Mouse (Mus musculus) embryo, embryonic 10.5 days (tissue): ENCODE results near the gene Mier3.

Source experiments
- DNase-seq: peaks from one replicate; pipeline ENCODE4 v3.0.0-alpha.2; 2015; ENCODE audit warnings: low spot score

Gene Mier3

DNA sequence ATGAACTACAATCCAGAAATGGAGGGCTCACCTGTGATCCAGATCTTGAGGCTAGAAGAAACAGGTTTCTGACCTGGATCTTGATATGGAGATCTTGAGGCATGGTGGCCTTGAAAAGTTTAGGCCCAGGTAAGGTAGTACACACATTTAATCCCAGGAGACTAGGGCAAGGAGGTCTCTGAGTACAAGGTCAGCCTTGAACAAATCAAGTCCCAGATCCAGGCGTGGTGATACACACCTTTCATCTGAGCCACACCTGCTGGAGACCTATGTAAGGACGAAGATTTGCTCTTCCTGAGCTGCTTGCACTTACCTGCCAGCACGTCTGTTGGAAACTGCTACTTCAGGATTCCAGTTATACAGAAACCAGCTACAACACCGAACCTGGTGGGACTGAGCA lies at the start of gene Mier3:
Gene Mier3 (plus strand): TSS at position 301 of the 400 bp plus-strand sequence.
- no peak for DNase-seq

DNA sequence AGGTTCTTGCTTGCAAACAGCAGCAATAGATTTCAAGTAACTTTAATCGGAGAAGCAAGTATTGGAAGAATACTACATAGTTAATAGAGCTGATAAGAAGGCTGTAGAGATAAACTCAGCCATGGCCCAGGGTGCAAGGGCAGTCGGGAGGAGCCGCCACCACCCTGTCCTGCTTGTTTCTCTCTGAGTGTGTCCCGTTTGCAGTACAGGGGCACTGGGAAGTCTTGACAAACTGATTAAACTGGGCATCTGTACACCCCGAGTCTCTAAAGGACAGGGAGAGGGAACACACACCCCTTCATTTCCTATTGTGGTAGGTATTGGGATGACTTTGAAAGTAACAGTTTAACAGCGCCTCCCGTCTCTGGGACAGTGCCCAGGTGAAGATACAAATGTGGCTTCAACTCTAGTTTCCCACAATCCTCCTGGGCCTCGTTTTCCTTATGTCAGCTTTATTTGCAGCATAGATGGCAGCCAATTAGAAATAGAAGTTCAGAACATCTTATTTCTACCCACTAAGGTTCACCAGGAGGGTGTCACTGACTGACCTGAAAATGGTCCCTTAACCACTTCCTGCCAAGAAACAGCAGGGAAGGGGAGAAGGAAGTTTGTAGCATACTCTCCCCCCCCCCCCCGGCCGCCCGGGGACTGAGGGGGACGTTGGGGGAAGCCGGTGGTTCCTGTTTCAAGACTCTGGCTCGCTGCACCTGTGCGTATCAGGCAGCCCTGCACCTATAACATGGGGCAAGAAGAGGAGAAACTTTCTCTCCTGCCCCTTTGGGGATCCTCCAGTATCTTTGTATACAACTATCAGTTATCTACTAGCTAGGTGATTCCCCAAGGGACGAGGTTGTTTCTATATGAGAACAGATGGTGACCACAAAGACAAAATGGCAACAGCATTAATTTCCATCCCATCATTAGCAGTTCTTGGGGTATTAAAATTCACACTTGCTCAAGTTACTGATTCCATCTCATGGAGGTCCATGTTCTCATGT lies 46.3 kb upstream of the Mier3 start:
- DNase-seq: no peak

DNA sequence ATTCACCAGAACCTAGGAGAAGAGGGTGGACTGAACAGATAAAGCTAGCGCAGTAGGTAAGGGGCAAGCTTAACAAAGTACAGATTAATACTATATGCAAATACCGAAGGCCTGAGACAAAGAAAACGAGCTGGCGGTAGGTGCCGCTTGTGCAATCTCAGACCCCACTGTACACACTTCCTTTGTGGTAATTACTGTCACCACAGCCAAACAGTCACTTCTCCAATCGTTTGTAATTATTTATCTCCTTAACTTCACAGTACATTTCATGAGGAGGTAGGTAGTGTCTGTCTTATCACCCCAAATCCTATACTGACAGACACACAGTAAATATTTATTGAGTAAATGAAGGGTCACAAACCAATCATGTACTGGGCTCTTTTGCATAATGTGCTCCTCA lies 40.5 kb upstream of the Mier3 start:
- DNase-seq: no peak

DNA sequence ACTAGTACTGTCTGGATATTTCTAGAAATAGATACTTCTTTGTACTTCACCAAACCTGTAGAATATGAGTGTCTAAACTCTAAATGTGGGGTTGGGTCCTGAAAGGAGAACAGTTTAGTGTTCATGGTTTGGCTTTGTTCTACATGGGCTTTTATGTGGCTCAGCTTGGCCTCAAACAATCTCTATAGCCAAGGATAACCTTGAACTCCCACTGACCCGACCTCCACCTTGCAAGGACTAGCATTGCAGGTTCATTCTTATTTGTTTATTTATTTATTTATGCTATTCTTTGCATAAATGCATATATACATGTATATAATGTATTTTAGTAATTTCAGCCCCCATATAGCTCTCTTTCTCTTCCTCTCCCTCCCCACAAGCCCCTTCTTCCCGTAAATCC lies 37.1 kb upstream of the Mier3 start:
- no peak for DNase-seq

DNA sequence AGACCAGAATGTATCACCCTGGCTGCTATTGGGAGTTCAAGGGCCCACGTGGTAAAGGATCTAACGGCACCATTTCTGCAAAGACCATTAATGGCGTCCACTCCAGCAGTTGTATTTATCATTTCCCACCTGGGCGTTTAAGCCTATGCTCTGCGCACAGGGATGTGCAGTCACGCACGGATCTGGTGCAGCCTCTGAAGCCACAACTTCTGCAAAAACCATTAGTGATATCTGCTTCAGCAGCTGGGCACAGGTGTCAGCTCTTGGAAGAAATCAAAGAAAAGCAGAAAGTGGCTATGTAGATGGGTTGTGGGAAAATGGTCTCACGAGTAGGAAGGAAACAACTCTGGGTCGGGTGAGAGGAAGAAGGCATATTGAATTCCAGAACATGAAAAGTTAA lies 34.6 kb upstream of the Mier3 start:
- DNase-seq: no peak

DNA sequence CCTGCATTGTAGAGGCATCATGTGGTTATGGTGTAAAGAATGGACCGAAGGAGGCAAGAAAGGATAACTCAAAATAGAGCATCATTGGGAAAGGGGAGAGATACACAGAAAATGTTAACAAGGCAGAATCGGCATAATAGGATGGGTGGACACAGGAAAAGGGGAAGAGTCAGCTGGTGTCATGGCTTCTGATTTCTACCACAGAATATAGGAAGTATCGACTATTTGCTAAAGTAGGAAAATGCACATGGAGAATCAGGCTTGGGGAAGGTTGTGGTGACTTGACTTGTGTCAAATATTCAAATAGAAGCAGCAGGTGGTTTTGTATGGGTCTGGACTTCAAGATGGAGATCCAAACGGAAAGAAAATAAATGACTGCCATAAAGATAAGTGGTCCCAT lies 33.5 kb upstream of the Mier3 start:
- no peak for DNase-seq

DNA sequence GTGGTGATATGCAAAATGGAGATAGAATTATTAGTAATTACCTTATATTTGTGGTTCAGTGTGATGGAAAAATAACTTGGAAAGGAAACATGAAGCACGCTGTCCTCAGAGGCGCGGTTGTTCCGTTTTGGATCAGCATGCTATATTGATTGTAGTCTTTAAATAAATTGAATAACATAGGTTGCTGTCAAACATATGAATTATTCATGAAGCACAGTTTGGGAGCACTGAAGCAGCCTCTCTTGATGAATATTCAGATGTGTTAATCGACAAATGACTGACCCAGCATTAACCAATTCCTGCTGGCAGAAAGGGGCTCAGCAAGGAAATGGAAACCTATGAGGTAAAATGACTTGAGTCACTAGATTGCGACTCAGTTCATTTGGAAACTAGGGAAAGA lies 29.8 kb upstream of the Mier3 start:
- DNase-seq: no peak

DNA sequence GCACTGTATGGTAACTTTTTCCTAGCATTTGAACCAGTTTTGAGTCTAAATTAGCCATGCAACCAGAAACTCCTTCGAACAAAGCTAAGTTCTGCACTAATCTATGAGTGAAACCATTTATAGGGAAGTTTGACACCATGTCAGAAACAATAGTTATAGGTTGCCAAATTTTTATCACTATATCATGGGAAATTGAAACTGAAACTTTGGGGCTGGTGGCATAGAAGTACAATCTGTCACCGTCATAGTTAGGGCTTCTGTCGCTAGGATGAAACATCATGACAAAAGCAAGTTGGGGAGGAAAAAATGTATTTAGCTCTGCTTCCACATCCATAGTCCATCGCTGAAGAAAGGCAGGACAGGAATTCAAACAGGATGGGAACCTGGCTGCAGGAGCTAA lies 25.5 kb upstream of the Mier3 start:
- DNase-seq: no peak

DNA sequence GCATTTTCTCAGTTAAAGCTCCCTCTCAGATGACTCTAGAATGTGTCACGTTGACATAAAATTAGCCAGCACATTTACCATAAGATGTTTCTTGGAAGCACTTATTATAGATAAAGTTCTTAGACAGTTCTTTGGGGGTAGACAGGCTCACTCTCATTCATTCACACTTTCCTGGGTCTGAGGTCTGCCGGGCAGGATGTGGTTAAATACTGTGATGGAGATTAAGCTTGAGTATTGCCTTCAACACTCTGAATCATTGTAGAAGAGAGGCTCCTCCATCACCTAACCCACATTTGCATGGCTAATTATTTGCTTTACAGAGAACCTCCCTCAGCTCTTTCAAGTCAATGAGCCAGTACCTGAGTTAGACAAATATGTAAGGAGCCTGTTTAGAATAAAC lies 24.9 kb upstream of the Mier3 start:
- DNase-seq: no peak

DNA sequence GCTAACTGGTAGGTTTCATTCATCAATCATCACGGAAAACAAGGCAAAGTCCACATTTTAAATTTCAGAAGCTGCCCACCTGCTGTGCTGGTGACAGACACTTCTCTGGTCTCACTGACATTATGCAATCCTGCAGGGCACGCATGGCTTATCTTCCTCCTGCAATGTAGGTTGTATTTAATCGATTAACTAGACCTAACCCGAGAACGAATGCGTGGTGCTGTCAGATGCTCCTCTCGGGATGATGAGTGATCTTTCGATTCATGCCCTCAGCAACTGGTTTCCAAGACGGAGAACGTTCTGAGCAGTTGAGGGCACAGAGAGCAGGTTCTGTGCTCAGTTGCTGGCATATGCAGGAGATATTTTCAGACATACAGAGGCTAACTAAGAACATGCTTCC lies 24.5 kb upstream of the Mier3 start:
- DNase-seq: no peak

DNA sequence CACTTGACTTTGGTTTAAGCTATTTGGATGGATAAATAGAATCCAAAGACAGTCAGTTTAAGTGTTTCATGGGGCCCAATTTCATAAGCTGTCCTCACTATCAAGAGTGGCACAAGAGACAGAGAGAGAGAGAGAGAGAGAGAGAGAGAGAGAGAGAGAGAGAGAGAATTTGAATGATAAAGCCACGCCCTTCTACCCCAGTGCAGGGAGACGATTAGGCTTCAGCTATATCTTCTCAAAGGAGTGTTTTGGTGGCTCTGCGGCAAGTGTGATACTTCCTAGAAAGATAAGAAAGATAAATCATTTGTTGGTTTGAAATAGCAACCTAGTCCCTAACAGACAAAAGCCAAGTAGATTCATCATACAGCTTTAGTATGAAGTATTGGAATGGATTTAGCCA lies 24.0 kb upstream of the Mier3 start:
- no peak for DNase-seq

DNA sequence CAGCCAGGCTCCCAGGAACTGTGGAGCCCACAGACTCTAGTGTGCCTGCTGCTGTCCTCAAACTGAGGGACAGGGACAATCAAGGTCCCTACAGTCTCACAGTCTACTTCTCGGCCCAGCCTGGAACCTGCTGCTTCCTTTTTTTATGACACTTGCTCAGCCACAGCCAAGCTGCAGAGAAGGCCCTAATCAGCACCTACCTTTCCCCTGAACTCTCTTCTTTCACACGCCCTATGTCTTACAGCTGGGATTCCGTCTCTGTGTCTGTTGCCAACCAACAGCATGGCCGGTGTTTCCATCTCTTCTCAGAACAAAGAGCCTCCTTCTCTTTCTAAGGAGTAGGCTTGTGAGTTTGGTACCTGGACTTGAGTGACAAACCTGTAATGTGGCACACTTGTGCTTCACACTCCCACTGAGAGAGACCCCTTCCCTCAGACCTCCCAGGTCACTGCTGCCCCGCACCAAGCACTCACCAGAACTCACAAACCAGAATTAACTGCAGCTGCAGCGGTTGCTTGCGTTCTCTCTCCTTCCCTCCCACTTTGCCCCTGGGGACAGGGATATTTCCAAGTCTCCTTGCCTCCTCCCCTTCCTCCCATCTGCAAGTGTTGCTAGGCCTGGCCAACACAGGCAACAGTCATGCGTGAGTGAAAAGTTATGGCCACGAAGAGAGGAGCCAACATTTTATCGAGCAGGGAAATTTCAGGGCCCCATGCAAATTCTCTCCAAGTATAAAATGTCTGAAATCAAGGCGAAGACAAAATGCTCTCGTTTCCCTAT lies 22.1 kb upstream of the Mier3 start:
- DNase-seq: peak; percentile 23

DNA sequence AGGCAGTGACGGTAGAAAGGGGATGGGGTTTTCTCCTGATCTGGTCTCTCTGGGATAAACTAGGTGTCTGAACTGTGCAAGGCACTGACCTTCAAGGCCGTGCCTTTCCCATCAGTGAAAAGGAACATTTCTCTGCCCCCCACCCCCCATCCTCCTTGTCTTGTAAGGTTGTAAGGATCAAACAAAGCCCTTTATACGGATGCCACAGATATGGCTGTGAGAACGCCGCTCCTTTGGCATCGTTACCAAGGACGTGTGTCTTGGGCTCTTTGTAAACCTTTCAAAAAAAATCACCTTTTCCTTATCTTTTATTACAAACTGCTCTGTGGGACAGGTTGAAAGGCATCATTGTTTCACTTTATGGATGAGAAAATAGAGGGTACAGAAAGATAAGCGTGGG lies 21.3 kb upstream of the Mier3 start:
- DNase-seq: no peak

DNA sequence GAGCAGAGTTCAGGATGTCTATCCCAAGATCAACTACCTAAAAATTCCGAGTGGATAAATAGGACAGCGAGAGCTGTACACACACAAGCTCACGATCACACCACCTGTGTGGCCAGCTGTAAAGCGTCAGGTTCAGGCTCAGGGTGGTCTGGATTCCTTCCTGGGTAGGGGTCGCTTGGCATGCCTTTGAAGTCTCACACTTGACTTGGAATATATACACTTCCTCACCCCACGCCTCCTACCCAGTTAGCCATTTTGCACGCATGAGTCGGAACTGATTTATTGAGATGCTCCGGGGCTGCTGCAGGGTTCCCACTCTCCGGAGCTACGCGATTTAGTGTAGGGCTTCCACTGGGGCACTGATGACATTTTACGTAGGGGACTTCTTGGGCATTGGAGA lies 20.7 kb upstream of the Mier3 start:
- peak; percentile 42 for DNase-seq

DNA sequence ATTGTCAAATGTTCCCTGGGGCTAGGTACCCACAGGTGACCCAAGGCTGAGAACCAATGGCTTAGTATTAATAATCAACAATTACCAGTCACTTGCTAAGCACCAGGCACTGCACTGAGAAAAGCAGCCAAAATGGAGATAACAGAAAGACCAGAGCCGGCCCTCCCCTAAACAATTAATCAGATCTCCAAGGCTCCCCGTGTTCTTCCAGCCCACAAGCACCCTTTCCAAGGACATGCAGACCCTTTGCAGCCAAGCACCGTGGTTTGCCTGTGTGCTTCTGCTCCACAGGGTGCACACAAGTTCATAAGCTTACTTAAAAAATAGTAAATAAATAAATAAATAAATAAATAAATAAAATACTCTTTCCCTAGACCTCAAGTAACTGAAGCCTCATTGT lies 20.2 kb upstream of the Mier3 start:
- no peak for DNase-seq

DNA sequence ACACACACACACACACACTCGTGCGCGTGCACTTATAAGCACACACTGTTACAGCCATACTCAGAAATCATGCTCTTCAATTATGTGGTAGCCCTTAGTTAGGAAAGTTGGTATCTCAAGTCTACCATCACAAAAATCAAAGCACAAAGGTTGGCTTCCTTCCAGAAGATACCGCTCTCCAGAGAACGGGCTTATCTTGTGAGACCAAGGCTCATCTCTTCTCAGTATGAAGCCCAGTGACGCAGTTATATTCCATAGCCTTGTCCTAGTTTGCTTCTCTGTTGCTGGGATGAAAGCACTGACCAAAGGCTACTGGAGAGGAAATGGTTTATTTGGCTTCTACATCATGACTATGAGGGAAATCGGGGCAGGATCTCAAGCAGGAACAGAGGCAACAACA lies 12.8 kb upstream of the Mier3 start:
- no peak for DNase-seq

DNA sequence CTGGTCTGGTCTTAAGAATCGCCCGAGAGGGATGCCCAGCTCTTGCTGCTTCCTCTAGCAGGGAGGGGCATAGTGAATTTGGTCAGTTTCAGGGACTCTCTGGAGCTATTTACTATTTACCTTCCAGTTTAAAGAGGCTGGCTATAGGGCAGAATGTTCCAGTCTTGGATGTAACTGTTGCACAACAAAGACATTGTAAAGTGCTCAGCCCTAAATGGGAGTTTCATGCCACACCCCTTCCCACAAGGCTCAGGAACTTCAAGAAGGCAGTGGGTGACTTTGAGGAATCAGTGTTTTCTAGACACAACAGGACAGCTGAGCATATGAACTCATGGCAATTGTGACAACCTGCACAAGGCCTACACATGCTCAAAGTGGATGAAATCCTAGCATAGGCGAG lies 3.9 kb upstream of the Mier3 start:
- no peak for DNase-seq

DNA sequence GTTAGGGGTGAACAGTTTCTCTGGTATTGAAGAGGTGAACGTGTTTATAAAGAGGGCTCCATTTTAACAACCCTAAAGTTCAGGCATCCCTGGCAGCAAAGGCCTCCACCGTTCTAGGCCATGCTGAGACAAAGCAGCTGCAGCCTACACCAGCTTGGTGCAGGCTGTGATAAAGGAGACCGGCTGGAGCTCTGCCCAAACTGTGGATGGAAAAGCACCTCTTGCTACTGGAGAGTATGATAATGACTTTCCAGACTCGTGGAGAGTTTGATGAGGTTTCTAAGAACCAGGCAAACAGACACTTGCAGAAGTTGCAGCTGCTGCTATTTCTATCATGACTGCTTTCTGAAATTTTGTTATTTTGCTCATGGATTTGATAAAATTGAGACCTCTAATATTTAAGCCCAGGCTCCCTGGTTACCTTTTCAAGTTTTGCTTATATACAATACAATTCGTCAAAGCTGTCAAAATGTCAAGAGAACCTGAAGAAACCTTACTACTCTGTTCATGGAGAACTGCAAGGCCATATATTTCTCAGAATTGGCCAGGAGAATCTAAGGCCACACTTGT lies 3.4 kb downstream of the Mier3 start:
- DNase-seq: no peak

DNA sequence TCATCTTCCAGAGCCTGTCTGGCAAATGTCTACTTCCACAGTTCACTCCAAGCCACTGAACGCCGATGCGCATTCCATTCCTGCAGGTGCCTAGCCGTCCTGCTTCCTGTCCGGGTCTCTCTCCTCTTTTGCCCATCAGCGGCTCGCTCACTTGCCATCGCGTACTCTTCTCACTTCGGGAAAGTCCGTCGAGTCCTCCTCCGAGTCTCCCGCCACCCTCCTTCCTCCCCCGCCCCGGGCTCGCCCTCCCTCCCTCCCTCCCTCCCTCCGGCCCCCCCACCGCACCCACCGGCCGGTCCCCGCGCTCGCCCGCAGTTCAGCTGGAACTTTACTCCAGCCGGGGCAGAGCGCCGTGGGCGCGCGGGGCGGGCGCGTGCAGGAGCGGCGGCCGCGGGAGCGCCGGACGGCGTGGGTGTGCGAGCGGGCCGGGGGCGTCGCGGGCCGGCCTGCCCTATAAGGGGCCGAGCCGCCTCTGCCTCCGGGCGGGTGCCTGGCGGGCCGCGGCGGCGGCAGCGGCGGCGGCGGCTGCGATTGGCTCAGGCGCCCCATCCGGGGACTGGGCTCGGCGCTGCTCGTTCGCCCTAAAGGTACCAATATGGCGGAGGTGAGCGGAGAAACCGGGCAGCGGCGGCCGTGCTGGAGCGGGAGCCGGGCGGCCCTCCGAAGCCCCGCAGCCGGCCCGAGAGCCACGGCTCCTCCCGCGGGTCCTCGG lies 5.1 kb downstream of the Mier3 start:
- DNase-seq: peak; percentile 91

DNA sequence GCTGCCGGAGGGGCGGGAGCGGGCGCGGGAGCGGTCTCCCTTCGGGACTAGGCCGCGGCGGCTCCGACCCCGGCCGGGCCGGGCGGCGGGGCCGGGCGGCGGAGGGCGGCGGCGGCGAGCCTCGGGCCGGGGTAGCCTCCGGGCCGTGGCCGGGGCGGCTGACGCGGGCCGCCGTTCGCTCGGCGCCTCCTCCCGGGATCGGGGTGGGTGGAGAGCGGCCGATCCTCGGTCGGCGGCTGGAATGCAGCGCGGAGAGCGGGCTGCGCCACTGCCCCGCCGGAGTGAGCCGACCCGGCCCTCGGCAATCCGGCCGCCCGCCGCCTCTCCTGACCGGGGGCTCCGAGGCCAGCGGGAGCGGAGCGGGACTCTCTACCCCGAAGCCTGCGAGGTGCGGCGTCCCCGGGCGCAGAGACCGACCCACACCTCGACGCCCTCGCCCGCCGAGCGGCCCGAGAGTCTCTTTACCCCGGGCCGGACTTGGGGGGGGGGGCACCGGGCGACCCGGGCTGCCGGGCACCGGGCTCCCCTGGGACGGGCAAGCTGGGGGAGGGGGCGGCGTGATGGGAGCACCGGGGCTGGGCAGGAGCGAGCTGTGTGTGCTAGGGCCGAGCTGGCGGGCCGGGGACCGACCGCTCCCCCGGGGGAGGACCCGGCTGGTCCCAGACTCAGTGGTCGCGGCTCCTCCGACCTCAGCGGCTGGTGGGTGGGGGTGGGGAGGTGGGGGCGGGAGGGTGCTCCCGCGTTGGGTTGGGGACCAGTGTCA lies 5.9 kb downstream of the Mier3 start:
- peak; percentile 23 for DNase-seq

DNA sequence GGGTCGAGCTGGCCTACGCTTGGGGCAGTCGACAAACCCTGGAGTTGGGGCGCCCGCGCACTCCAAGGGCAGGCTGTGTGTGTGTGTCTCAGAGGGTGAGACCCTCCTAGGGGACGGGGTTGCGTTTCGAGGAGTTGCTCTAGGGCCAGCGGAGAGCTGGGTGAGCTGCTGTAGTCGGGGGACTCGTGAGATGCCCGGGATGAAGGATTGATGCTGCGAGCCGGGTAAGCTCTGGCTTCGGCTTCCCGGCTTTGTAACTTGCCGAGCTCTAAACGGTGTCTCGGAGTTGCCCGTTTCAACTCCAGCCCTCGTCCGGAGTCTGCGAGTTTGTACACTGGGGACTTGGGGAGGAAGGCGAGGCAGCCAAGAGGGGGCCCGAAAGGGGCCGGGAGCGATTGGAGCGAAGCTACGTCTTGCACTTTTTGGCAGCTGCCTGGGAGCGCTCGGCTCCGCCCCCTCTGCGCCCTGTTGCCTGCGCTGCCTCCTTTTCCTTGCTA lies 6.6 kb downstream of the Mier3 start:
- peak; percentile 80 for DNase-seq
